Mouse (Mus musculus): ENCODE measurements around the gene Gabrb1. TPM values are rescaled to one million over a fixed set of nuclear protein-coding genes. Genes with fewer than 3 reads are reported as not detected.

The Gabrb1 gene
- polyA plus RNA-seq, 2 experiments, result under 0.01 to 0.03 TPM

GRCm38 (mm10) chr5:72168285-72168621, 510.3 kb downstream of the Gabrb1 start:
- H3K27ac ChIP-seq, result no peak overlapping the region
- H3K4me3 ChIP-seq (ENCODE audit: insufficient read depth in 1 of 2, low read depth in 2 of 2, low read length in 2 of 2), result peak overlapping the region; percentile 26 to 88; a peak in 3 of 4 replicates
- H3K27me3 ChIP-seq (ENCODE audit: control insufficient read depth, insufficient read depth, low read length), result no peaks in the 10 kb centered on the region
- H3K36me3 ChIP-seq (replicated peaks; ENCODE audit: control insufficient read depth, insufficient read depth, low read depth), result peaks cover 3% of the 10 kb centered on the region; the same call in 1 of the 2 replicates
- no peak overlapping the region for H3K9ac ChIP-seq (replicated peaks)
- TF ChIP-seq CTCF (IDR thresholded peaks at IDR 0.05; ENCODE audit: low read depth), result no peak
- no peak for TF ChIP-seq EP300 (IDR thresholded peaks at IDR 0.05; ENCODE audit: low read depth)
- no peak for DNase-seq (ENCODE audit: low read depth in 3 of 3, low spot score in 3 of 3)
- H3K4me1 ChIP-seq (replicated peaks; ENCODE audit: control insufficient read depth in 2 of 2, insufficient read depth in 2 of 2, low read length in 1 of 2), result peaks cover 12 to 14% of the 10 kb centered on the region in 2 experiments
- no peaks in the 10 kb centered on the region for H3K9me3 ChIP-seq (ENCODE audit: control insufficient read depth, low read length)
- H3K4me2 ChIP-seq (ENCODE audit: low read depth), result peak overlapping the region; percentile 89
- ATAC-seq (ENCODE audit: insufficient read depth), result peak; percentile 19
- WGBS (ENCODE audit: insufficient replicate concordance), result 2% methylated on average over 4 of the region's 4 CpGs

GRCm38 (mm10) chr5:72170067-72170466, 512.2 kb downstream of the Gabrb1 start:
- H3K9ac ChIP-seq (replicated peaks), result no peak overlapping the region
- DNase-seq (ENCODE audit: low read depth in 3 of 3, low spot score in 3 of 3) (no peak), ATAC-seq (ENCODE audit: insufficient read depth) (no peak)
- TF ChIP-seq CTCF (IDR thresholded peaks at IDR 0.05; ENCODE audit: low read depth) (no peak), EP300 (IDR thresholded peaks at IDR 0.05; ENCODE audit: low read depth) (no peak)
- no peaks in the 10 kb centered on the region for H3K27me3 ChIP-seq (ENCODE audit: control insufficient read depth, insufficient read depth, low read length)
- no peak overlapping the region for H3K4me2 ChIP-seq (ENCODE audit: low read depth)
- H3K4me1 ChIP-seq (replicated peaks; ENCODE audit: control insufficient read depth in 2 of 2, insufficient read depth in 2 of 2, low read length in 1 of 2), result peaks cover 12 to 14% of the 10 kb centered on the region in 2 experiments
- 28% methylated on average over 6 of the region's 6 CpGs for WGBS (ENCODE audit: insufficient replicate concordance)
- H3K27ac ChIP-seq, result no peak overlapping the region
- peaks cover 3% of the 10 kb centered on the region; the same call in 1 of the 2 replicates for H3K36me3 ChIP-seq (replicated peaks; ENCODE audit: control insufficient read depth, insufficient read depth, low read depth)
- no peaks in the 10 kb centered on the region for H3K9me3 ChIP-seq (ENCODE audit: control insufficient read depth, low read length)
- H3K4me3 ChIP-seq (ENCODE audit: insufficient read depth in 1 of 2, low read depth in 2 of 2, low read length in 2 of 2), result no peak overlapping the region

GRCm38 (mm10) chr5:72172675-72173074, 514.8 kb downstream of the Gabrb1 start:
- WGBS (ENCODE audit: insufficient replicate concordance), result 26% methylated on average over 3 of the region's 3 CpGs
- H3K4me3 ChIP-seq (ENCODE audit: insufficient read depth in 1 of 2, low read depth in 2 of 2, low read length in 2 of 2), result no peak overlapping the region
- TF ChIP-seq CTCF (IDR thresholded peaks at IDR 0.05; ENCODE audit: low read depth) (peak; percentile 67), EP300 (IDR thresholded peaks at IDR 0.05; ENCODE audit: low read depth) (no peak)
- no peaks in the 10 kb centered on the region for H3K9me3 ChIP-seq (ENCODE audit: control insufficient read depth, low read length)
- no peaks in the 10 kb centered on the region for H3K36me3 ChIP-seq (replicated peaks; ENCODE audit: control insufficient read depth, insufficient read depth, low read depth)
- no peaks in the 10 kb centered on the region; a peak in 1 of 4 replicates for H3K4me1 ChIP-seq (replicated peaks; ENCODE audit: control insufficient read depth in 2 of 2, insufficient read depth in 2 of 2, low read length in 1 of 2)
- ATAC-seq (ENCODE audit: insufficient read depth) (no peak), DNase-seq (ENCODE audit: low read depth in 3 of 3, low spot score in 3 of 3) (no peak)
- H3K9ac ChIP-seq (replicated peaks), result no peak overlapping the region
- no peak overlapping the region for H3K4me2 ChIP-seq (ENCODE audit: low read depth)
- no peak overlapping the region for H3K27ac ChIP-seq
- no peaks in the 10 kb centered on the region for H3K27me3 ChIP-seq (ENCODE audit: control insufficient read depth, insufficient read depth, low read length)

- Histone ChIP-seq H3K4me3 (ENCODE audit: insufficient read depth in 1 of 2, low read depth in 2 of 2, low read length in 2 of 2) (no peak overlapping the region), H3K27ac (no peak overlapping the region), H3K4me2 (ENCODE audit: low read depth) (no peak overlapping the region), H3K9ac (replicated peaks) (no peak overlapping the region), H3K4me1 (replicated peaks; ENCODE audit: control insufficient read depth in 2 of 2, insufficient read depth in 2 of 2, low read length in 1 of 2) (no peaks in the 10 kb centered on the region; a peak in 1 of 4 replicates), H3K36me3 (replicated peaks; ENCODE audit: control insufficient read depth, insufficient read depth, low read depth) (no peaks in the 10 kb centered on the region), H3K9me3 (ENCODE audit: control insufficient read depth, low read length) (no peaks in the 10 kb centered on the region), H3K27me3 (ENCODE audit: control insufficient read depth, insufficient read depth, low read length) (no peaks in the 10 kb centered on the region)
- ATAC-seq (ENCODE audit: insufficient read depth) (no peak), DNase-seq (ENCODE audit: low read depth in 3 of 3, low spot score in 3 of 3) (no peak)
- 24% methylated on average over 1 of the region's 1 CpGs for WGBS (ENCODE audit: insufficient replicate concordance)
- TF ChIP-seq CTCF (IDR thresholded peaks at IDR 0.05; ENCODE audit: low read depth) (no peak), EP300 (IDR thresholded peaks at IDR 0.05; ENCODE audit: low read depth) (no peak)
Observed at GRCm38 (mm10) chr5:72173521-72173920, 515.6 kb downstream of the Gabrb1 start.

GRCm38 (mm10) chr5:72175050-72175449, 517.1 kb downstream of the Gabrb1 start:
- Histone ChIP-seq H3K27me3 (ENCODE audit: control insufficient read depth, insufficient read depth, low read length) (no peaks in the 10 kb centered on the region), H3K4me2 (ENCODE audit: low read depth) (no peak overlapping the region), H3K9me3 (ENCODE audit: control insufficient read depth, low read length) (no peaks in the 10 kb centered on the region), H3K9ac (replicated peaks) (no peak overlapping the region), H3K36me3 (replicated peaks; ENCODE audit: control insufficient read depth, insufficient read depth, low read depth) (no peaks in the 10 kb centered on the region), H3K4me1 (replicated peaks; ENCODE audit: control insufficient read depth in 2 of 2, insufficient read depth in 2 of 2, low read length in 1 of 2) (no peaks in the 10 kb centered on the region; a peak in 1 of 4 replicates), H3K4me3 (ENCODE audit: insufficient read depth in 1 of 2, low read depth in 2 of 2, low read length in 2 of 2) (no peak overlapping the region), H3K27ac (no peak overlapping the region)
- ATAC-seq (ENCODE audit: insufficient read depth) (no peak), DNase-seq (ENCODE audit: low read depth in 3 of 3, low spot score in 3 of 3) (no peak)
- TF ChIP-seq CTCF (IDR thresholded peaks at IDR 0.05; ENCODE audit: low read depth) (no peak), EP300 (IDR thresholded peaks at IDR 0.05; ENCODE audit: low read depth) (no peak)
- 68% methylated on average over 4 of the region's 4 CpGs for WGBS (ENCODE audit: insufficient replicate concordance)
